In genomic region chr7:111838162-111838561, GRCm38 (mm10) we compare ENCODE assay signal across 23 mouse cellular contexts.
"Had no signal": no experiment of that assay in that cellular context is flagged by ENCODE, and none has a peak within 500 bp of the region (broad histone marks: within the 10 kb centered on the region; RNA-seq: fewer than 3 reads in every experiment).

No protein-coding gene starts in this region.

- H3K9me3 ChIP-seq: hindbrain, embryonic 13.5 days; hindbrain, embryonic 15.5 days; limb, embryonic 10.5 days; limb, embryonic 12.5 days; liver, embryonic 13.5 days; liver, embryonic 15.5 days had no signal

- H3K9ac ChIP-seq: heart, embryonic 12.5 days; hindbrain, embryonic 13.5 days; hindbrain, embryonic 15.5 days; limb, embryonic 12.5 days; liver, embryonic 13.5 days; liver, embryonic 15.5 days had no signal

- H3K27ac ChIP-seq: heart, adult 2 months; hindbrain, embryonic 13.5 days; hindbrain, embryonic 15.5 days; hindbrain, postnatal 0 days; layer of hippocampus, adult 2 months; left cerebral cortex, adult 2 months; limb, embryonic 10.5 days; limb, embryonic 12.5 days; liver, embryonic 13.5 days; liver, embryonic 15.5 days had no signal

- ATAC-seq: hindbrain, postnatal 0 days; intestine, embryonic 16.5 days had no signal

- H3K4me3 ChIP-seq: heart, adult 2 months; heart, embryonic 12.5 days; hindbrain, embryonic 13.5 days; hindbrain, embryonic 15.5 days; layer of hippocampus, adult 2 months; left cerebral cortex, adult 2 months; limb, embryonic 10.5 days; limb, embryonic 12.5 days; liver, embryonic 13.5 days; liver, embryonic 15.5 days had no signal

- H3K4me2 ChIP-seq: heart, embryonic 12.5 days; hindbrain, embryonic 13.5 days; hindbrain, embryonic 15.5 days; limb, embryonic 12.5 days; liver, embryonic 11.5 days; liver, embryonic 13.5 days; liver, embryonic 15.5 days had no signal

- DNase-seq: gastrocnemius, postnatal 14 days; gastrocnemius, postnatal 36 days; heart, adult 11 months; heart, adult 2 months; heart, postnatal 10 days; kidney, adult 11 months; kidney, adult 2 months; kidney, postnatal 10 days; kidney, postnatal 25 days; kidney, postnatal 4 days; liver; liver, embryonic 13.5 days had no signal

- H3K4me1 ChIP-seq: heart, embryonic 12.5 days; hindbrain, embryonic 13.5 days; hindbrain, embryonic 15.5 days; limb, embryonic 10.5 days; limb, embryonic 12.5 days; liver, embryonic 13.5 days; liver, embryonic 15.5 days had no signal

- H3K27me3 ChIP-seq: heart, embryonic 12.5 days; hindbrain, embryonic 13.5 days; hindbrain, embryonic 15.5 days; limb, embryonic 12.5 days; liver, embryonic 13.5 days; liver, embryonic 15.5 days had no signal

- H3K36me3 ChIP-seq: heart, embryonic 12.5 days; hindbrain, embryonic 13.5 days; hindbrain, embryonic 15.5 days; limb, embryonic 10.5 days; limb, embryonic 12.5 days; liver, embryonic 13.5 days; liver, embryonic 15.5 days had no signal
